Mouse (Mus musculus) heart, postnatal 0 days (tissue): ENCODE measurements around the gene Fat3.

Experiments
- CTCF ChIP-seq: IDR thresholded peaks from 2 replicates; pipeline ENCODE4 v1.5.1; 2016; ENCODE audit warnings: antibody characterized with exemption, control low read depth, low read depth
- EP300 ChIP-seq: IDR thresholded peaks from 2 replicates; pipeline ENCODE4 v1.6.1; 2016; ENCODE audit warnings: antibody characterized with exemption, low read depth

DNA sequence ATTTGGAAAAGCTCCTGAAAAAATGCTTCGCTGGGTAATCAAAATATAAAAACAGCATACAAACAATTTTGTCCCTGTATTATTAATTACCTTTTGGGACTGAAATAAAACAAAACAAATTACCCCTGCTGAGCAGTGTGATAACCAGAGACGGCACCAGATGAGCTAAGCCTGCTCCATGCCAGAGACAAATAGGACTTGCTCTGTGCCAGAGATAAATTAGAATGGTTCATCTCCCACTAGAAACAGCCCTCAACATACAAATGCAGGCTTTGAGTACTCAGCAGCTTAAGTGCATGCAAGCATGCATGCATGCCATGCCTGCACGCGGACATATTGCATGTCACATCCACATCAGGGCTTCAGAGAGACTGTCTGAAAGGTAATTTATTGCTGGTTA, 288.9 kb downstream of the Fat3 start:
- TF ChIP-seq CTCF (no peak), EP300 (no peak)
